Mouse (Mus musculus): ENCODE measurements around the gene Blvrb. TPM values are rescaled to one million over a fixed set of nuclear protein-coding genes. Genes with fewer than 3 reads are reported as not detected.
"Not testable (repeated sequence)": the region's sequence is repeated elsewhere in the genome, so short reads cannot be mapped to it uniquely, and the experiment has no call there.

Gene Blvrb
- polyA plus RNA-seq, 1 experiment from 2014 or later = 20.3 TPM

- in situ Hi-C loops (cut with MboI; ENCODE audit: low pct_unique_long_range_greater_than_20kb) = loop anchor here (25.0 kb wide), 1 partner anchor 303 kb away; the partner anchor contains the start of genes BC024978, Gm21983, Mia and Rab4b
- no peak for TF ChIP-seq CTCF (IDR thresholded peaks at IDR 0.05)
- ChIA-PET POLR2A (interaction anchor here (1.7 to 3.2 kb wide), 2 partner anchors 15 to 17 kb away, joined by 5 to 20 read pairs; no protein-coding TSS in a partner anchor), CTCF (interaction anchor here (0.6 to 2.7 kb wide), 11 partner anchors 10 to 53 kb away, joined by 3 to 21 read pairs (median 6); partner anchors contain the start of genes Prx and Sertad3)
- no peaks in the 10 kb centered on the region for H3K27me3 ChIP-seq
- DNase-seq (ENCODE audit: low read depth, low spot score) = no peak
- ATAC-seq = no peak
Measured at GRCm38 (mm10) chr7:27490227-27490542, 42.4 kb downstream of the Blvrb start.

GRCm38 (mm10) chr7:27490543-27491329, 43.0 kb downstream of the Blvrb start:
- in situ Hi-C loops (cut with MboI; ENCODE audit: low pct_unique_long_range_greater_than_20kb) = loop anchor here (25.0 kb wide), 1 partner anchor 303 kb away; the partner anchor contains the start of genes BC024978, Gm21983, Mia and Rab4b
- no peaks in the 10 kb centered on the region for H3K27me3 ChIP-seq
- ChIA-PET CTCF (interaction anchor here (0.6 to 2.7 kb wide), 13 partner anchors 10 to 54 kb away, joined by 3 to 21 read pairs (median 6); partner anchors contain the start of genes Prx and Sertad3), POLR2A (interaction anchor here (1.7 to 3.2 kb wide), 3 partner anchors 10 to 17 kb away, joined by 4 to 20 read pairs (median 5); no protein-coding TSS in a partner anchor)
- TF ChIP-seq CTCF (IDR thresholded peaks at IDR 0.05) = no peak
- ATAC-seq (peak; percentile 75), DNase-seq (ENCODE audit: low read depth, low spot score) (peak; percentile 64)

GRCm38 (mm10) chr7:27491856-27492255, 44.1 kb downstream of the Blvrb start:
- CTCF ChIA-PET = interaction anchor here (1.7 to 2.7 kb wide), 7 partner anchors 8 to 55 kb away, joined by 4 to 21 read pairs (median 9); partner anchors contain the start of gene Prx
- no peaks in the 10 kb centered on the region for H3K27me3 ChIP-seq
- POLR2A ChIA-PET = interaction anchor here (0.7 to 3.2 kb wide), 5 partner anchors 8 to 144 kb away, joined by 3 to 20 read pairs (median 4); no protein-coding TSS in a partner anchor
- ATAC-seq = no peak
- no peak for DNase-seq (ENCODE audit: low read depth, low spot score)
- no peak for TF ChIP-seq CTCF (IDR thresholded peaks at IDR 0.05)
- in situ Hi-C loops (cut with MboI; ENCODE audit: low pct_unique_long_range_greater_than_20kb) = loop anchor here (25.0 kb wide), 1 partner anchor 305 kb away; the partner anchor contains the start of genes BC024978, Gm21983, Mia and Rab4b

- ChIA-PET POLR2A (no interaction called here), CTCF (interaction anchor here (1.4 kb wide), 1 partner anchor 10 kb away, joined by 5 read pairs; no protein-coding TSS in a partner anchor)
- DNase-seq (ENCODE audit: low read depth, low spot score) (no peak), ATAC-seq (no peak)
- in situ Hi-C loops (cut with MboI; ENCODE audit: low pct_unique_long_range_greater_than_20kb) = loop anchor here (25.0 kb wide), 1 partner anchor 306 kb away; the partner anchor contains the start of genes BC024978, Gm21983, Mia and Rab4b
- no peak for TF ChIP-seq CTCF (IDR thresholded peaks at IDR 0.05)
- no peaks in the 10 kb centered on the region for H3K27me3 ChIP-seq
Measured at GRCm38 (mm10) chr7:27493022-27493421, 45.2 kb downstream of the Blvrb start.

- ATAC-seq (no peak), DNase-seq (ENCODE audit: low read depth, low spot score) (no peak)
- ChIA-PET CTCF (interaction anchor here (1.4 kb wide), 1 partner anchor 9 kb away, joined by 5 read pairs; no protein-coding TSS in a partner anchor), POLR2A (no interaction called here)
- TF ChIP-seq CTCF (IDR thresholded peaks at IDR 0.05) = no peak
- no peaks in the 10 kb centered on the region for H3K27me3 ChIP-seq
- in situ Hi-C loops (cut with MboI; ENCODE audit: low pct_unique_long_range_greater_than_20kb) = loop anchor here (25.0 kb wide), 1 partner anchor 306 kb away; the partner anchor contains the start of genes BC024978, Gm21983, Mia and Rab4b
Measured at GRCm38 (mm10) chr7:27493450-27493849, 45.7 kb downstream of the Blvrb start.

- DNase-seq (ENCODE audit: low read depth, low spot score); ATAC-seq; H3K27me3 ChIP-seq; CTCF ChIA-PET: not testable (repeated sequence)
- in situ Hi-C loops (cut with MboI; ENCODE audit: low pct_unique_long_range_greater_than_20kb) = loop anchor here (25.0 kb wide), 1 partner anchor 308 kb away; the partner anchor contains the start of genes BC024978, Gm21983, Mia and Rab4b
- POLR2A ChIA-PET = interaction anchor here (1.2 kb wide), 1 partner anchor 11 kb away, joined by 3 read pairs; no protein-coding TSS in a partner anchor
Measured at GRCm38 (mm10) chr7:27494659-27495367, 47.0 kb downstream of the Blvrb start.

GRCm38 (mm10) chr7:27499036-27499435, 51.3 kb downstream of the Blvrb start, which contains the start of gene Prx:
Gene Prx (plus strand): TSS chr7:27499324.
- POLR2A ChIA-PET = no interaction called here
- no peaks in the 10 kb centered on the region for H3K27me3 ChIP-seq
- DNase-seq (ENCODE audit: low read depth, low spot score) = no peak
- CTCF ChIA-PET = interaction anchor here (3.3 kb wide), 1 partner anchor 8 kb away, joined by 20 read pairs; no protein-coding TSS in a partner anchor
- TF ChIP-seq CTCF (IDR thresholded peaks at IDR 0.05) = no peak
- ATAC-seq = no peak
- in situ Hi-C loops (cut with MboI; ENCODE audit: low pct_unique_long_range_greater_than_20kb) = loop anchor here (25.0 kb wide), 1 partner anchor 312 kb away; the partner anchor contains the start of genes BC024978, Gm21983, Mia and Rab4b

- DNase-seq (ENCODE audit: low read depth, low spot score) = no peak
- TF ChIP-seq CTCF (IDR thresholded peaks at IDR 0.05) = no peak
Measured at GRCm38 (mm10) chr7:27501620-27502019, 53.8 kb downstream of the Blvrb start.

GRCm38 (mm10) chr7:27506765-27507370, 59.1 kb downstream of the Blvrb start:
- DNase-seq (ENCODE audit: low read depth, low spot score) = no peak
- CTCF ChIA-PET = interaction anchor here (0.7 to 2.8 kb wide), 4 partner anchors 12 to 20 kb away, joined by 3 to 16 read pairs (median 10); no protein-coding TSS in a partner anchor
- ATAC-seq = peak; percentile 23

More at GRCm38 (mm10) chr7:27501620-27502019, 53.8 kb downstream of the Blvrb start:
- H3K27me3 ChIP-seq = no peaks in the 10 kb centered on the region
- no peak for ATAC-seq
- POLR2A ChIA-PET = no interaction called here
- CTCF ChIA-PET = interaction anchor here (2.2 to 3.3 kb wide), 2 partner anchors 8 to 10 kb away, joined by 5 to 20 read pairs; no protein-coding TSS in a partner anchor
- in situ Hi-C loops (cut with MboI; ENCODE audit: low pct_unique_long_range_greater_than_20kb) = no loop called here

More at GRCm38 (mm10) chr7:27506765-27507370, 59.1 kb downstream of the Blvrb start:
- no peak for TF ChIP-seq CTCF (IDR thresholded peaks at IDR 0.05)
- in situ Hi-C loops (cut with MboI; ENCODE audit: low pct_unique_long_range_greater_than_20kb) = loop anchor here (5.0 kb wide), 1 partner anchor 60 kb away; the partner anchor contains the start of genes Blvrb and Sptbn4
- POLR2A ChIA-PET = interaction anchor here (1.4 to 3.6 kb wide), 3 partner anchors 16 to 20 kb away, joined by 3 to 20 read pairs (median 6); partner anchors contain the start of gene Sertad1
- H3K27me3 ChIP-seq = no peaks in the 10 kb centered on the region
